ENCODE assay signal across 8 mouse cellular contexts in the genomic region with DNA sequence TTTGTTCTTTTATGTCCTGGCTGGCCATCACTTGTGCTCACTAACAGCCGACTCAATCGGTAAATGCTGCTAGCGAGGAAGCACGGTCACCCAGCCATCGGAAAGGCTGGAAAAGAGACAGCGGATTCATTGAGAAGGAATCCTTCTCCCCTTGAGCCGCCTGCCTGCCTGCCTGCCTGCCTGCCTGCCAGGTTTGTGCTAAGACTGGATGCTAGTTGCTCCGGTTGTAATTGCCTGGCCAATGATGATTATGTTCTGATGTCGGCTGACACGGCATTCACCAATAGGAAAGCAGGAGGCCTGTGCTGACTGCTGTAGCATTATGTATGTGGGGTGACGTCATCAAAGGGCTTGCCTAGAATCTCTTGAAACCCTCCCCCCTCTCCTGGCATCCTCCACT. TPM values are rescaled to one million over a fixed set of nuclear protein-coding genes. Genes with fewer than 3 reads are reported as not detected.
A peak's percentile ranks its signal among the peaks of the same experiment; 100 is the strongest.
DNase-seq lines count a peak whose midpoint lies in the region; ATAC-seq lines count a peak whose summit lies in the region.

No protein-coding gene starts in this region.

- peak overlapping the region; percentile 74 for H3K4me2 ChIP-seq in hindbrain, embryonic 15.5 days

- under 1% methylated on average over 11 of the region's 11 CpGs for WGBS in hindbrain, embryonic 15.5 days

- peak overlapping the region; percentile 92 for H3K27ac ChIP-seq in hindbrain, embryonic 15.5 days (replicated peaks)

- DNase-seq in R1 (ENCODE audit: low read depth, low spot score): peak; percentile 99
- DNase-seq in cerebellum, postnatal 25 days: peak; percentile 93 to 94
- peak; percentile 85 to 90 for DNase-seq in frontal cortex, postnatal 25 days (ENCODE audit: low spot score in 2 of 2)
- peak; percentile 97 for DNase-seq in left cerebral cortex, adult 11 months (ENCODE audit: low spot score)
- DNase-seq in lung, postnatal 4 days: peak; percentile 85 to 89
- DNase-seq in retina, postnatal 7 days (ENCODE audit: low read depth, low spot score): peak; percentile 86
- peak; percentile 70 for DNase-seq in urinary bladder, adult 2 months (ENCODE audit: low spot score)

- H3K9ac ChIP-seq in hindbrain, embryonic 15.5 days: peak overlapping the region; percentile 97

- peaks cover 39% of the 10 kb centered on the region for H3K4me1 ChIP-seq in hindbrain, embryonic 15.5 days (replicated peaks)

- peak overlapping the region; percentile 87 for H3K4me3 ChIP-seq in hindbrain, embryonic 15.5 days

- peak; percentile 95 for ATAC-seq in hindbrain, embryonic 15.5 days (ENCODE audit: low FRiP score, low read depth)

- H3K27me3 ChIP-seq in hindbrain, embryonic 15.5 days: no peaks in the 10 kb centered on the region

- H3K9me3 ChIP-seq in hindbrain, embryonic 15.5 days: no peaks in the 10 kb centered on the region

- no peaks in the 10 kb centered on the region for H3K36me3 ChIP-seq in hindbrain, embryonic 15.5 days

RNA-seq across cellular contexts. Expression of gene Elovl6, which starts 4.0 kb away (rescaled TPM):
- polyA plus RNA-seq in hindbrain, embryonic 15.5 days (2015; fragmentation: Nextera tagmentation; extraction: Ambion mirVana): 41.6 and 42.9 TPM in 2 replicates
- polyA plus RNA-seq in urinary bladder, adult 2 months (2012; rRNA removed): 29.1 and 34.2 TPM in 2 replicates

Comparison
In these comparisons a context has a peak if more than half of its experiments do, and no peak if none do; other contexts are left out.
1. Peak in every context shown above with its lines: DNase-seq, ATAC-seq, H3K4me3 ChIP-seq and H3K27ac ChIP-seq.